Mouse (Mus musculus): ENCODE measurements around the gene Zfp646.
A peak's percentile ranks its signal among the peaks of the same experiment; 100 is the strongest.

The Zfp646 gene

DNA sequence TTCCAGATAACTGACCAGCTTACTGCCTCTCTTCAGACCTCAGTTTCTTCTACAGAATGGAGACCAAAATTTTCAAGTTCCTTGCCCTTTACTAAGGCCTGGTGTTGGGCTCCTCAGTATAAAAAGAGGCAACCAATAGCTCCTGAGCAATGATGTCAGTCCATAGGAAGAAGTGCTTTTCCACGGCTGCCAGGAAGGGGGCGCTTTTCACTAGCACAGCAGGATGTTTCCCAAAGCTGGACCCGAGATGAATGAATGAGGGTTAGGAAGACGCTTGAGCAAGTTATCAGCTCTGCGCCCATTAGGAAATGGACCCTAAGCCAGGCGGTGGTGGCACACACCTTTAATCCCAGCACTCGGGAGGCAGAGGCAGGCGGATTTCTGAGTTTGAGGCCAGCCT lies 45.5 kb downstream of the Zfp646 start:
- peak; percentile 38 for DNase-seq (ENCODE audit: low read depth)

DNA sequence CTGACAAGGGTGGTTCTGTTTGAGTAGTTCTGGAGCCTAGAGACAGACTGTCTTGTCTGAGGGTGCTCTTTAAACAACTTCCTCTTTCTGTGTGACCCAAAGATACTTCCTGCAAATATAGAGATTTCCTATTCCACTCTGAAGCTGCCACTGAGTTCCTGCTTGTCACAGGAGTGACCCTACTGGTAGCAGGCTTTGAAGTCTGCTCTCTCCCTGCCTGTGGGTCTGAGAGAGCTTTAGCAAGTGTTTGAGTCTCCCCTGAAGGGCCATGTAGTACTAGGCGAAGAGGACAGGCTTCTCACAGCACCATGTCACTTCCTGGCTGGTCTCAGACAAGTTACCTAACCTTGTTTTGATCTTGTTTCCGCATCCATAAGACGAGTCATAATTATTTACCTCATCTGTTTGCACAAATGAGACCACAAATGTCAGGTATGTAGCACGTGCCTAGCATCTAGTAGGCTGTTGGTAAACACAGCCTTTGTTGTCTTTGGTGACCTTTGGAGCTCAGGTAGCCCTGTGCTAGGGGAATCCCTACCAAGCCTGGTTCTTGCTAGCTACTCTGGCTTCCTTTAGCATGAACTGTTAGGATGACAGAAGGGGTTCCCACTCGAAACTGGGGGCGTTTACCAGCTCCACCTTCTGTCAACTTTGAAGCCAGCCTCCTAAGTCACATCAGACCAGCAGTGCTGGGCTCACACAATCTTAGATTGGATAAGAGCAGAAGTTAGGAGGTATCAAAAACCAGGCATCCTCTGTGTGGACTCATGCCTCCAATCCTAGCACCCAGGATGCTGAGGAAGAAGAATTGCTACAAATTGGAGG lies 46.6 kb downstream of the Zfp646 start:
- peak; percentile 73 for DNase-seq (ENCODE audit: low read depth)

DNA sequence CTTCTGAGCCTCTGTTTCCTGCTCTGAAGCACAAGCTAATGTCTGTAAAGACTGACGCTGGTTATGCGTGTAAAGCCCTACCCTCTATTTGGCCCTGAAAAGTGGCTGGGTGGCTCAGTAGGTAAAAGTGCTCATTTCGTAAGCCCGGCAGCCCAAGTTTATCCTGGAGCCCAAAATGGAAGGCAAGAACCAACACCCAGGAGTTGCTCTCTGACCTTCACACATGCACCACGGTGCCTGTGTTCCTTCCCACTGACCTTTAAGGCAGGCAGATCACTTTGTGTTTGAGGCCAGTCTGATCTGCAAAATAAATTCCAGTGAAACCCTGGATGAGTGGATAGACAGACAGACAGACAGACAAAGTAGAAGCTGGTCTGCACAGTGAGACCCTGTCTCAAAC lies 47.7 kb downstream of the Zfp646 start:
- DNase-seq (ENCODE audit: low read depth): no peak

DNA sequence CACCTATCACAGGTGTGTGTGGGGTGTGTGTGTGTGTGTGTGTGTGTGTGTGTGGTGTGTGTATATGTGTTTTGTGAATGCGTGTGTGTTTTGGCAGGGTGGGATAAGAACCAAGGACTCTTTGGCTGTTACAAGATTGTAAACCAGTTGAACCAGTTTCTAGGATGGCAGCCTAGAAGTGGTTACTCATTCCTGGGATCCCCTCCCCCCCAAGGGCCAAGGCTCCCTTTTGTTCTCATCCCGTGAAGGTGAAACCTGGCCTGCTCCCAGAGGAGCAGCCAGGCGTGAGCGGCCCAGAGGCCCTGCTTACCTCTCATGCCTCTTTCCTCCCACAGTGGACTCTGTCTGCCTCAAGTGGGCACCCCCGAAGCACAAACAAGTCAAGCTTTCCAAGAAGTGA lies 49.2 kb downstream of the Zfp646 start:
- DNase-seq (ENCODE audit: low read depth): no peak

DNA sequence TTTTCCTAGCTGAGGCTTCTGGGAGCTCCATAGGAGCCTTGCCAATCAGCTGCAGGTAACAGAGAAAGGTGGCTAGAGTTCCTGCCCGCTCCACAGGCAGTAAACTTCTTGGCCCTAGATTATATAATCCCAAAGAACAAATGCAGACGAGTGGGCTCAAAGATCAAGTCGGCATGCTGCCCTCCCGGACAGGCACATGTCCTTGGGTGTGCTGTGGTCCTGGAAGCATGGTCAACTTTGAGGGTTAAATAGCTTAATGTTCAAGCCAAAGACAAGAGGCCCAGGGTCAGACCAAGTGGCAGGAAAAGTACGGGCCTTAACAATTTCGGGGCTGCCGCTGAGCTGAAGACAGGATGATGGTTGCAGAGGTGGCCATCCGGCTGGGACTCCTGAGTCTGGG lies 50.0 kb downstream of the Zfp646 start:
- no peak for DNase-seq (ENCODE audit: low read depth)

DNA sequence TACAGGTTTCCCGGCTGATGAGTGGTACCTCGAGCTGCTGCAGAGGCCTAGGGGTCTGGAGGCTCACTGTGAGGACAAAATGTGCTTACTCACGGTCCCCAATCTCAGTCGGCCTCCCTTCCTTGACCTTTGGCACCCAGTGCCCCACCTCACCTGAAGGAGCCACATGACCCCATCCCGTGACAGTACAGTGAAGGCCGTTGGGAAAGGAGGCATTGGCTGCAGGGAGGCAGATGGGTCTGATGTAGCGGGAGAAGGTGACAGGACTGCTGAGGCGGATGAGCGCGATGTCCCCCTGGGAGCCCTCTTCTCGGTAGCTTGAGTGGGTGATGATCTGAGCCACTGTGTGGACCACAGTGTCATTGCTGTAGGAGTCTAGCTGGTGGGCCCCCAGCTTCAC lies 50.8 kb downstream of the Zfp646 start:
- DNase-seq (ENCODE audit: low read depth): no peak

DNA sequence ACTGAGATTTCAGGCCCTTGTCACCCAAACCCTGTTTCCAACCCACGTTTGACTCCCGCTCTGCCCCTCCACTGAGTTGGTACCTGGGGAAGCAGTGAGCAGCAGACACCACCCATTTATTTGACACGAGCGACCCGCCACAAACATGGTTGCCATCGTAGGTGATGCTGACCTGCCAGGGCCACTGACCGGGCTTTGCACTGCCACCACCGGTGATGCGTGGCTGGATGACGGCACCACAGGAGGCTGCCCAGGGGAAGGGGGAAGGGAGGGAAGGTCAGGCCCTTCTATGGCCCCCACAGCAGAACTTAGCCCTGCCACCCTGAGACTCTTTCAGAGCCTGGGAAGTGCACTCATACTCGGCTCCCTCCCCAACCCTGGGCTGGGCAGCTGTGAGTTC lies 51.7 kb downstream of the Zfp646 start:
- no peak for DNase-seq (ENCODE audit: low read depth)

DNA sequence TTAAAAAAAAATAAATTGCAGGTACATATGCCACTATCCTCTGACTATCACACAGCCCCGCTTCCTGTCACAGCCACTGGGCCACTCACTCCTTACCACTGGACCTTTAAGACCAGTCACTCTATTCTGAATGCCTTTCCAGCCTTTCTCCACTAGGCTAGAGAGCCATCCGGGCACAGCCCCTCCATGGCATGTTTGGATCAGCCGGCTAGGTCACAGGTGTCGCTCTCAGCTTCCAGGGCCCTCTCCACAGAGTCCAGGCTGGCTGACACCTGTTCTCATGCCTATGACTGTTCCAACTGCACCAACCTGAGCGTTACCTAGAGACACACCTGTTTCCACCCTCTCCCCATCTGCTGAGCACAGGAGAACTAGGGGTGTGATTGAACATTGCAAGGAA lies 52.6 kb downstream of the Zfp646 start:
- no peak for DNase-seq (ENCODE audit: low read depth)

DNA sequence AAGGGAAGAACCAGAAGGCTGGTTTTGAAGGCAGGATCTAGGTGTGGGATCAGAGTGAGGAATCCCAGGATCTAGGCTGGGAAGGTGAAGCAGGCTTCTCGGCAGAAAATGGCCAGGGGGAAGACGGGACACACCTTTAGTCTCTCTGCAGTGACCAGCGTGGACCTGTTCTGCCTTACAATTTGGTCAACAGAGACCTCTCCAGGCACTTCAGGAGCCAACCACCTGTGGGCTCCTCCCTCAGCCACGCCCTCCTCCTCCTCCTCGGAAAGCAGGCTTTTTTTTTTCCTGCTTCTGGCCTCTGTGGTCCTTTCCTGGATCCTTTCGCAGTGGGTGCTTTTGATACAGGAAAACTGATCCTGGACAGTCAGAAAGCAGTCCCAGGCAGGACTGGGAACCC lies 53.9 kb downstream of the Zfp646 start, which contains the start of gene Prss8:
Prss8 (minus strand) TSS at position 182 of the 400 bp plus-strand sequence.
- no peak for DNase-seq (ENCODE audit: low read depth)

DNA sequence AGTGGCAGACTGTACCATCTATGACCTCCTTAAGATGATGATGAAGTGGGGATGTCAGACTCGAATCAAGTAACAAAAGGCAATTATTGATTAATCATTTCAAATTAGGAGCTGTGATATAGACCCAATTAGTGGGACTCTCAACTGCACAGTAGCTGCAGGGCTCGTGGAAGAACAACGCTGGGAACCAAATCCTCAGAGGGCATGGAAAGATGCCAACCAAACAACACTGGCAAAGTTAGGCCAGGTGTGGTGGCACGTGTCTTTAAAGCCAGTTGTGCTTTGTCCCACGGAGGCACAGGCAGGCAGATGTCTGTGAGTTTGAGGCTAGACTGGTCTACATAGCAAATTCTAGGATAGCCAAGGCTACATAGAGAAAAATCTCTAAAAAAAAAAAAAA lies 54.6 kb downstream of the Zfp646 start:
- DNase-seq (ENCODE audit: low read depth): no peak

DNA sequence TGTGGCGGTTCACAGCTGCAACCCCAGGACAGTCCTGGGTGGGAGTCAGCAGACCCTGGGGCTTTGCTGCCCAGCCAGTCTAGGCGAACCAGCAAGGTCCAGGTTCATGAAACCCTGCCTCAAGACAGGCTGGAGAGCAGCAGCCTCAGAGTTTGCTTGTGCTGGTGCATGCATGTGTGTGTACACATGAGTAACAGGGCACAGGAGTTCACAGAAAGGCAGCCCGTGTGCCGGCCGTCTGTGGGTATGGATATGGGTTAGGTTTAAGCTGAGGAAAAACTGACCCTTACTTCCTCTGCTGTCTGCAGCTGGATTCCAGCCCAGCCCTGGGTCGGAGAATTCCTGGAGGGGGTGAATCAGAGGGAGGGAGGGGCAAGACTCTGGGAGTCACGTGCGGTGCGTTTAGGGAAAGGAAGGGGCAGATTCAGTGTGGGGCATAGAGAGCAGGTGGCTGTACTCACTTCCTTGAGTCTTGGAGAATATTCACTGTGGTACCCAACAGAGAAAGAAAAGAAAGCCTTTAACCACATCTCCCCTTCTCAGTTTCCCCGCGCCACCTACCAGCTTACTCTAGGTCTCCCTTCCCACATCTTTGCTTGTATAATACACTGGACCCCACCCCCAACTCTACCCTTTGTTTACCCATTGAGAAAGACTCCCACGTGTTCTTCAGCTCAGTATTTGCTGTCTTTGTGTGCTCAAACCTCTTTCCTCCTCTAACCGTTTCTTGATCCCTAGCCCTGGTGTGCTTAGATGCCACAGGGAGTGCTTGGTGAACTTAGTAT lies 55.5 kb downstream of the Zfp646 start:
- DNase-seq (ENCODE audit: low read depth): no peak

DNA sequence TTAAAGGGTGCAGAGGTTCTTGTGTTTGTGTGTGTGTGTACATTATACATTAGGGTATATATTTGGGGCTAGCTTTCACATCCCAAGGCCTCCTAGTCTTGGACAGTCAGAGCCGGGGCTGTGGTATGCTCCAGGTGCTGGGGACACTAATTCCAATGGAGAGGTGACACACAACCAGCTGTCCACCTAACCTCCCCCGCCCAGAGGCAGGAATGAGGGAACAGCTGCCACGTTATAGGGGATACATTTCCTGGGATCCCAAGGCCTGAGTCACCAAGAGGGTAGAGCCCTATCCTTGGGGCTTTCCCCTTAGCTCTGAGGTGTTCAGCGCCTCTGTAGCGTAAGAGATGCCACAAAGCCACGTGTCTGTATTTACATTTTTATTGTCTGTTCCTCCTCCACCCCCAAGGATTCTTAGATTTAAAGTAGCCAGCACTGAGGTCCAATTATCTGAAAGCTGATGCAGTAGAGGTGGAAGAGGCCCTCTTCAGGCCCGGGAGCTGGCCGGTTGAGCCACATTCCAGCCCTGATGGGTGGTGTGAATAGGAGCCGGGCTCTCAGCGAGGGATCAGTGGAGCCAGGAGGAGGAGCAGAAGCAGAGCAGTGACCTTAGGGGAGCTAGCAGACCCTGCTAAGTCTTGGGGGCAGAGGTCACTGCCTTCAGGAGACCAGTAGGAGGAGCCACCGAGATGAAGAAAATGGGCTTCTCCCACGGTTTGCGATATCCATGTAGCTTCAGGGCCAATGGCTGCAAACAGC lies 56.4 kb downstream of the Zfp646 start:
- DNase-seq (ENCODE audit: low read depth): no peak

DNA sequence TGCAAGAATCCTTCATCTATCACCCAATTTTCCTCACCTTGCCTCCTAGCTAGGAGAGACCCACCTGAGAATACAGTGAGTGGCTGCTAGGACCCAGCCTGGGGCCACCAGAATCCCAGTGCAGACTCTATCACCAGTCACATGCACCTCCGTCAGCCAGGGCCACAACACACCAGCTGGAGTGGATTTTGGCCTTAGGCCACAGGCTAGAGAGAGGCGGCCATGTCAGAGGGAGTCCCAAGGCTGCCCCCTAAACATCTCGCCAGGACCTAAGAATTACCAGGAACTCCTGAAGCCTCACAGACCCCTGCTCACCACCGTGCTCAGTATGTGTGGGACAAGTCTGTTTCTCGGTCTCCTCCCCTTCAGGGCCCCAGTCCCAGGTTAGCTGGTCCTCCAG lies 58.1 kb downstream of the Zfp646 start:
- DNase-seq (ENCODE audit: low read depth): no peak

DNA sequence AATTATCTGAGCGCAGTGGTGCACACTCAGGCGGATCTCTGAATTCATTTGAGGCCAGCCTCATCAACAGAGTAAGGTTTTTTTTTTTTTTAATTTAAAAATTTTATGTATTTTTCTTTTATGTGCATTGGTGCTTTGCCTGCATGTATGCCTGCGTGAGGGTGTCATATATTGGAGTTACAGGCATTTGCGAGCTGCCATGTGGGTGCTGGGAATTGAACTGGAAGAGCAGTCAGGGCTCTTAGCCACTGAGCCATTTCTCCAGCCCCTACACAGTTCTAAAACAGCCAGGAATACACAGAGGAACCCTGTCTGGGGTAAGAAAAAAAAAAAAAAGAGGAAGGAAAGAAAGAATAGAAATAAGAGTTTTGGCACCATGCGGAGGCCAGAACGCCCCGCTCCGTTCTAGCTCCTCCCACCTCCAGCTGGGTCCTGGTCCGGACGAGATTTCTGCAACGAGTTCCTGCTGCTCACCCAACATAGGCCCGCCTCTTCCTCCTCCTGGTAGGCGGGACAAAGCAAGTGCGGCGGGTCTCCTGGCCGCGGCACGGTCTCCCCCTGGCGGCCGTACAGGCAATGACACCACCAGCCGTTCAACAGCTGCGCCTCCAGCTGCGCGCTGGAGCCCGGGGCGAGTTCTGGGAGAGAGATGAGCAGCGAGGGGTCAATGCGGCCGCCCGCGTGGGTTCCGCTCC lies 59.2 kb downstream of the Zfp646 start:
- DNase-seq (ENCODE audit: low read depth): peak; percentile 96
